Mouse (Mus musculus) kidney, postnatal 0 days (tissue): ENCODE results near the gene Gapvd1. TPM values are rescaled to one million over a fixed set of nuclear protein-coding genes. Genes with fewer than 3 reads are reported as not detected.
"Not testable (repeated sequence)": the region's sequence is repeated elsewhere in the genome, so short reads cannot be mapped to it uniquely, and the experiment has no call there.

Experiments used
- ATAC-seq: fragments of 200-750 bp; cut with Nextera tagmentation; replicated peaks from 2 replicates; pipeline ENCODE4 v1.8.0; 2017; ENCODE audit warnings: low read depth, moderate number of reproducible peaks, moderate TSS enrichment, moderate library complexity; ENCODE audit not compliant: low FRiP score
- DNase-seq: peaks from one replicate; pipeline ENCODE4 v3.0.0-alpha.2; 2016; ENCODE audit warnings: low spot score
- H3K27ac ChIP-seq: fragments of 300-500 bp; sonication (generic); 2 replicates; pipeline ENCODE4 v1.5.1; 2014; ENCODE audit warnings: mild to moderate bottlenecking
- H3K27me3 ChIP-seq: fragments of 300-500 bp; sonication (generic); 2 replicates; pipeline ENCODE4 v1.6.1; 2014; ENCODE audit warnings: low read length, mixed read lengths; ENCODE audit not compliant: insufficient read depth
- H3K36me3 ChIP-seq: fragments of 300-500 bp; sonication (generic); 2 replicates; pipeline ENCODE4 v1.6.1; 2014; ENCODE audit warnings: low read length, mixed read lengths; ENCODE audit not compliant: insufficient read depth
- H3K4me1 ChIP-seq: fragments of 300-500 bp; sonication (generic); replicated peaks from 2 replicates; pipeline ENCODE4 v1.6.1; 2014; ENCODE audit warnings: antibody characterized with exemption, low read length, mixed read lengths; ENCODE audit not compliant: insufficient read depth
- H3K4me2 ChIP-seq: fragments of 300-500 bp; sonication (generic); 2 replicates; pipeline ENCODE4 v1.6.1; 2014; ENCODE audit warnings: mild to moderate bottlenecking, low read length, moderate library complexity, mixed read lengths
- H3K4me3 ChIP-seq: fragments of 300-500 bp; sonication (generic); replicated peaks from 2 replicates; pipeline ENCODE4 v1.5.1; 2014; ENCODE audit warnings: low read depth, low read length
- H3K9ac ChIP-seq: fragments of 300-500 bp; sonication (generic); 2 replicates; pipeline ENCODE4 v1.6.1; 2014; ENCODE audit warnings: low read depth, low read length
- H3K9me3 ChIP-seq: fragments of 300-500 bp; sonication (generic); replicated peaks from 2 replicates; pipeline ENCODE4 v1.6.1; 2016; ENCODE audit warnings: low read length, inconsistent platforms, mixed read lengths
- CTCF ChIP-seq: IDR thresholded peaks from 2 replicates; pipeline ENCODE4 v1.5.1; 2016; ENCODE audit warnings: antibody characterized with exemption, low read depth, mild to moderate bottlenecking, moderate library complexity
- WGBS: fragments of 180-500 bp; shearing (Covaris S2); extraction: QIAGEN DNeasy Blood & Tissue Kit; methylation state at CpG from one replicate; pipeline ENCODE4 v1.1.7; 2014; 5-methylcytosine and 5-hydroxymethylcytosine counted together
- polyA plus RNA-seq: library from polyadenylated mRNA; unstranded; fragments of >200 nt; fragmentation: Nextera tagmentation; extraction: Ambion mirVana; gene quantifications from 2 replicates; pipeline ENCODE4 v1.2.1, GENCODE M21; 2015

Gene Gapvd1
- polyA plus RNA-seq, 1 experiment from 2014 or later, result 56.6 TPM

DNA sequence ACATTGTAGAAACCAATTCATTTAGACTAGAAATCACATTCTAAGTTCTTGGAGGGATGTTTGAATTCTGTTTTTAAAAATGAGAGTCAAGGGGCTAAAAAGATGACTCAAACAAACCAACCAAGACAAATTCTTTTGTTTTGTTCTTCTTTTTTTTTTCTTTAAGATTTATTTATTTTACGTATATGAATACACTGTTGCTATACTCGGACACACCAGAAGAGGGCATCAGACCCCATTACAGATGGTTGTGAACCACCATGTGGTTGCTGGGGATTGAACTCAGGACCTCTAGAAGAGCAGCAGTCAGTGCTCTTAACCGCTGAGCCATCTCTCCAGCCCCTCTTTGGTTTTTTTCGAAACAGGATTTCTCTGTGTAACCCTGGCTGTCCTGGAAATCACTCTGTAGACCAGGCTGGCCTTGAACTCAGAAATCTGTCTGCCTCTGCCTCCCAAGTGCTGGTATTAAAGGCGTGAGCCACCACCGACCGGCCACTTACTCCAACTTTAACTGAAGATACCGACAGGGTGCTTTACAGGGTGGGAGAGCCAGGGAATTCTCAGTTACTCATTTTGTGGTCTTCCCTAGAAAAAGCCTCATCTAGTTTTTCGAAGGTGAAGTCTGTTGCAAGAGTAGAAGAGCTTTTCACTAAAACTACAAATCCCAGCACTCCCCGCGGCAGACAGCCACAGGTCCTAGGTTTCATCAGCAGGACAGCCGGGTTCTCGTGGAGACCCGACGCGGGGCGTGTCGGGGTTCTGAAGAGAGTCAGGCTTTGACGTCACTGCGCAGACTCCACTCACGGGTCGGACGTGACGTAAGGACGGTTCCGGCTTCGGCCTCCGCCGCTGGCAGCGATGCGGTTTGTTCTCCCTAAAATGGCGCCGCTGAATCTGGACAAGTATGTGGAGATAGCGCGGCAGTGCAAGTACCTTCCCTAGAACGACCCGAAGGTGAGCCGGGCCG lies 46.8 kb upstream of the Gapvd1 start:
- H3K27me3 ChIP-seq, result no peaks in the 10 kb centered on the region
- TF ChIP-seq CTCF, result peak; percentile 49
- H3K4me2 ChIP-seq, result peak overlapping the region; percentile 63
- ATAC-seq (peak; percentile 95), DNase-seq (peak; percentile 99)
- peaks cover 4% of the 10 kb centered on the region; the same call in 1 of the 2 replicates for H3K36me3 ChIP-seq
- H3K9ac ChIP-seq, result peak overlapping the region; percentile 83
- peak overlapping the region; percentile 94 for H3K27ac ChIP-seq
- peak overlapping the region; percentile 66 for H3K4me3 ChIP-seq
- 6% methylated on average over 39 of the region's 39 CpGs for WGBS
- H3K9me3 ChIP-seq, result no peaks in the 10 kb centered on the region
- H3K4me1 ChIP-seq, result peaks cover 7% of the 10 kb centered on the region; the same call in 1 of the 2 replicates

DNA sequence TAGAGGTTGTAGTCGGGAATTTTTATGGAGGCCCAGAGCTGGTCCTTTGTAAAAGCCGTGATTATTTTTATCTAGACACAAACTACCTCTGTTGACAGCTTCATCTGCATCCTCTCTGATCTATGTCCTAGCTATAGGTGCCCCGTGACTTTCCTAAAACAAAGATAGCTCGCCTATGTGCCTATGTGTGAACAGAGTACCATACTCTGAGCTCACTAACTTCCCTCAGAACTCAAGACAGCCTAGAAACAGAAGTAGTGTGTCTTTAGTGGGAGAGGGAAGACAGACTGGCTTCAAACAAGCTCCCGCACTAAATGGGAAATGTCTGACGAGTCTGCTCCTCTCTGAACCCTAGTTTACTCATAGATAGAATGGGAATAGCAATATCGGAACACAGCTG lies 45.3 kb upstream of the Gapvd1 start:
- no peaks in the 10 kb centered on the region for H3K9me3 ChIP-seq
- ATAC-seq (no peak), DNase-seq (no peak)
- peak overlapping the region; percentile 67 for H3K4me3 ChIP-seq
- H3K27me3 ChIP-seq, result no peaks in the 10 kb centered on the region
- no peak overlapping the region for H3K9ac ChIP-seq
- no peak for TF ChIP-seq CTCF
- H3K36me3 ChIP-seq, result 0 out of 2 replicates have a peak, but pooled peaks cover 8% of the 10 kb centered on the region
- WGBS, result 81% methylated on average over 7 of the region's 7 CpGs
- H3K4me2 ChIP-seq, result peak overlapping the region; percentile 81
- peak overlapping the region; percentile 85 for H3K27ac ChIP-seq
- H3K4me1 ChIP-seq, result peaks cover 7% of the 10 kb centered on the region; the same call in 1 of the 2 replicates

DNA sequence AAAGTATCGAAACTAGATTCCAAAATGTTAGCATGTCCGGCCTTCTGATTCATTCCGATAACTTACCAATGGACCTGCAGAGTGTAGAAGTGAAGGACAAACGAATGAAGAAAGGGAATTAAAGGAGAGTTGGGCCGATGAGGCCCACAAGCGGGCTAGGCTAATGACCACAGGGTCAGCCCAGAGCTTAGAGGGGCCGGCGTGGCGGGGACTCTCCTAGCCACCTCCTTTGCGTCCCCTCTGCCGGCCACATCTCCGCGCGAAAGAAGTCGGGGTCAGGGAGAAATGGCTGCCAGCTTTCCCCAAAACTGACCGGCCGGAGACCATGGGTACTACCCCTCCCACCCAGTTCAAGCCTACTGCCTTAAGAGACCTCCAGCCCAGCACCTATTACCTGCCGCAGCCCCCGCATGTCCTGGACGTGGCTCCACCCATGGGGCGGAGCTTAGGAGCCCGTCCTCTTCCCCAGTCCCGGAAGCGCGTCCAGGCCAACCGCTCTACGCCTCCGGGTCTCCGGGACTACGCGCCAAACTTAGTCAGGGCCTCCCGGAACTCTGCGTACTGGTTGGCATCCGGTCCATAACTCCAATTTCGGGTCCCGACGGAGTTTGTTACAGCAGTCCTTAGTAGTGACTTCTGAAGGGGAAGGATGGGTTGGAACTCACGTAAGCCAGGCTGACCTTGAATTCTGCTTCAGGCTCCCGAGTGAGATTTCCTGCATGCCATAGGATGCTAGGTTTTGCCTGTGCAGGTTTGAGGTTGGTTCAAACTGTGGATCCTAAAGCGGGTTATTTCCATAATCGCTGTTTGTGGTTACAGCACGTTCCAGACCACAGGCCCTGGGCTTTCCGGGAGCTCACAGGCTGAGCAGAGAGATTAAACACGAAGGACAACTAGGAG lies 44.6 kb upstream of the Gapvd1 start, which contains the start of gene Rabepk:
Gene Rabepk (minus strand): TSS at position 556 of the 900 bp plus-strand sequence.
- H3K9ac ChIP-seq, result peak within 1 kb of the TSS; percentile 72
- peak; percentile 93 for DNase-seq
- H3K4me2 ChIP-seq, result peak within 1 kb of the TSS; percentile 81
- TF ChIP-seq CTCF, result no peak
- 0 out of 2 replicates have a peak, but pooled peaks cover 8% of the 10 kb centered on the region for H3K36me3 ChIP-seq
- peaks cover 7% of the 10 kb centered on the region; the same call in 1 of the 2 replicates for H3K4me1 ChIP-seq
- H3K27ac ChIP-seq, result peak within 1 kb of the TSS; percentile 85
- ATAC-seq, result peak; percentile 80
- H3K9me3 ChIP-seq, result no peaks in the 10 kb centered on the region
- 3% methylated on average over 44 of the region's 44 CpGs for WGBS
- peak within 1 kb of the TSS; percentile 67 for H3K4me3 ChIP-seq
- H3K27me3 ChIP-seq, result no peaks in the 10 kb centered on the region

DNA sequence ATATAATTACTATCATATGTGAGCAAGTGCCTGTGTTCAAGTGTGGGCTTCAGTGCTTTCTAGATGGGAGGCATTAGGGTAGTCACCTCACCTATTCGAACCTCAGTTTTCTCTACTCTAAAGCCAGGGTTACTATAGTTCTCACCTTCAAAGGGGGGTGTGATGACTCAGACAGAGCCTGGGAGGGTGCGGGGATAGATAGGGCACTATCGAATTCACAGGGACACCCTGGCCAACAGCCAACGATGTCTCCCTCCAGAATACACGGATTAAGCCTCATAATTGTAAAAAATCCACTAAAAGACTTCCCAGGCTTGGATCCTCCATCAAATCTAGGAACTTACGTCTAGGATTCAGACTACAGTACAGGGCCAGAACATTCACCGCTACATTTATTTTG lies 40.4 kb upstream of the Gapvd1 start:
- Histone ChIP-seq H3K9ac (no peak overlapping the region), H3K4me1 (peaks cover 2% of the 10 kb centered on the region; the same call in 1 of the 2 replicates), H3K27ac (no peak overlapping the region), H3K36me3 (0 out of 2 replicates have a peak, but pooled peaks cover 11% of the 10 kb centered on the region), H3K4me3 (no peak overlapping the region), H3K9me3 (no peaks in the 10 kb centered on the region), H3K27me3 (no peaks in the 10 kb centered on the region), H3K4me2 (no peak overlapping the region)
- ATAC-seq, result no peak
- 88% methylated on average over 7 of the region's 7 CpGs for WGBS
- no peak for TF ChIP-seq CTCF
- no peak for DNase-seq

DNA sequence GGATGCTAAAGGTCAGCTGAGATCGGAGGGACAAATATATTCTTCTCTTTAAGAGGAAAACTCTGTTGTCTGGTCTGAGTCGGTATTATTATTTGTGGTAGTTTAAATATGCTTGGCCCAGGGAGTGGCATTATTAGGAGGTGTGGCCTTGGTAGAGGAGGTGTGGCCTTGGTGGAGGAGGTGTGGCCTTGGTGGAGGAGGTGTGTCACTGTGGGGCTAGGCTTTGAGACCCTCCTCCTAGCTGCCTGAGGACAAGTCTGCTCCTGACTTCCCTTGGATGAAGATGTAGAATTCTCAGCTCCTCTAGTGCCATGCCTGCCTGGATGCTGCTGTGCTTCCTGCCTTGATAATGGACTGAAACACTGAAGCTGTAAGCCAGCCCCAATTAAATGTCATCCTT lies 39.5 kb upstream of the Gapvd1 start:
- H3K27ac ChIP-seq, result no peak overlapping the region

DNA sequence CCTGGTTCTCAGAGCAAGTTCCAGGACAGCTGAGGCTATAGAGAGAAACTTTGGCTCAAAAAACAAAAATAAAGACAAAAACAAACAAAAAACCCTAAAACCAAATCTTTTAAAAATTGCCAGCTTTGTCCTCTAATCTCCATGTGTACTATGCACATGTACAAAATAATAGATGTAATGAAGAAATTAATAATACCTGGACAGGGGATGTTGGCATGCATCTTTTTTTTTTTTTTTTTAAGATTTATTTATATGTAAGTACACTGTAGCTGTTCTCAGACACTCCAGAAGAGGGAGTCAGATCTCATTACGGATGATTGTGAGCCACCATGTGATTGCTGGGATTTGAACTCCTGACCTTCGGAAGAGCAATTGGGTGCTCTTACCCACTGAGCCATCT lies 37.5 kb upstream of the Gapvd1 start:
- H3K4me3 ChIP-seq, DNase-seq, H3K27ac ChIP-seq, H3K27me3 ChIP-seq, H3K4me2 ChIP-seq, H3K9me3 ChIP-seq, H3K4me1 ChIP-seq, H3K9ac ChIP-seq, ATAC-seq: not testable (repeated sequence)
- H3K36me3 ChIP-seq, result 0 out of 2 replicates have a peak, but pooled peaks cover 11% of the 10 kb centered on the region
- 93% methylated on average over 2 of the region's 2 CpGs for WGBS

More for the DNA sequence above, 39.5 kb upstream of the Gapvd1 start:
- Histone ChIP-seq H3K4me3 (no peak overlapping the region), H3K36me3 (0 out of 2 replicates have a peak, but pooled peaks cover 11% of the 10 kb centered on the region), H3K4me2 (no peak overlapping the region), H3K9me3 (no peaks in the 10 kb centered on the region), H3K9ac (no peak overlapping the region), H3K27me3 (no peaks in the 10 kb centered on the region), H3K4me1 (no peaks in the 10 kb centered on the region)
- TF ChIP-seq CTCF, result no peak
- ATAC-seq (no peak), DNase-seq (no peak)
- WGBS, result 99% methylated on average over 2 of the region's 2 CpGs
